Mouse (Mus musculus) lung, embryonic 14.5 days (tissue): ENCODE data around the gene Gm28372. TPM values are rescaled to one million over a fixed set of nuclear protein-coding genes. Genes with fewer than 3 reads are reported as not detected.
A peak's percentile ranks its signal among the peaks of the same experiment; 100 is the strongest.

ENCODE experiments used
- ATAC-seq: fragments of 200-750 bp; cut with Nextera tagmentation; 2 replicates; pipeline ENCODE4 v1.8.0; 2017; ENCODE audit warnings: mild to moderate bottlenecking, moderate TSS enrichment, moderate library complexity; ENCODE audit not compliant: insufficient read depth
- DNase-seq: peaks from one replicate; pipeline ENCODE4 v3.0.0-alpha.2; 2015
- H3K27ac ChIP-seq: fragments of 300-500 bp; sonication (generic); 2 replicates; pipeline ENCODE4 v1.5.1; 2014; ENCODE audit warnings: low read depth, mild to moderate bottlenecking, moderate library complexity
- H3K27me3 ChIP-seq: fragments of 300-500 bp; sonication (generic); 2 replicates; pipeline ENCODE4 v1.6.1; 2014; ENCODE audit warnings: low read length, control low read depth; ENCODE audit not compliant: insufficient read depth
- H3K36me3 ChIP-seq: fragments of 300-500 bp; sonication (generic); 2 replicates; pipeline ENCODE4 v1.6.1; 2014; ENCODE audit warnings: control low read depth; ENCODE audit not compliant: insufficient read depth
- H3K4me1 ChIP-seq: fragments of 300-500 bp; sonication (generic); 2 replicates; pipeline ENCODE4 v1.6.1; 2014; ENCODE audit warnings: antibody characterized with exemption, control low read depth; ENCODE audit not compliant: insufficient read depth
- H3K4me2 ChIP-seq: fragments of 300-500 bp; sonication (generic); 2 replicates; pipeline ENCODE4 v1.6.1; 2014; ENCODE audit warnings: mild to moderate bottlenecking
- H3K4me3 ChIP-seq: fragments of 300-500 bp; sonication (generic); 2 replicates; pipeline ENCODE4 v1.5.1; 2014; ENCODE audit warnings: low read depth, low read length
- H3K9ac ChIP-seq: fragments of 300-500 bp; sonication (generic); 2 replicates; pipeline ENCODE4 v1.6.1; 2014
- H3K9me3 ChIP-seq: fragments of 300-500 bp; sonication (generic); 2 replicates; pipeline ENCODE4 v1.6.1; 2016; ENCODE audit warnings: low read depth, low read length, control low read depth
- CTCF ChIP-seq: IDR thresholded peaks from 2 replicates; pipeline ENCODE4 v1.5.1; 2016; ENCODE audit warnings: antibody characterized with exemption, low read depth
- WGBS: fragments of 180-500 bp; shearing (Covaris S2); extraction: QIAGEN DNeasy Blood & Tissue Kit; methylation state at CpG from one replicate; pipeline ENCODE4 v1.1.7; 2014; 5-methylcytosine and 5-hydroxymethylcytosine counted together
- polyA plus RNA-seq: library from polyadenylated mRNA; unstranded; fragments of >200 nt; fragmentation: Nextera tagmentation; extraction: Ambion mirVana; gene quantifications from 2 replicates; pipeline ENCODE4 v1.2.1, GENCODE M21; 2014

Gm28372 gene
- polyA plus RNA-seq, 1 experiment from 2014 or later, result not detected

GRCm38 (mm10) chr2:130451086-130451726 lies 46.2 kb downstream of the Gm28372 start:
- no peak for TF ChIP-seq CTCF
- no peaks in the 10 kb centered on the region for H3K9me3 ChIP-seq
- no peaks in the 10 kb centered on the region for H3K27me3 ChIP-seq
- ATAC-seq (no peak), DNase-seq (no peak)
- 59% methylated on average over 14 of the region's 14 CpGs for WGBS
- peaks cover 4% of the 10 kb centered on the region; the same call in 1 of the 2 replicates for H3K4me1 ChIP-seq
- peak overlapping the region; percentile 77 for H3K9ac ChIP-seq
- H3K27ac ChIP-seq, result no peak overlapping the region
- no peaks in the 10 kb centered on the region for H3K36me3 ChIP-seq
- H3K4me2 ChIP-seq, result peak overlapping the region; percentile 79
- H3K4me3 ChIP-seq, result peak overlapping the region; percentile 82

- Histone ChIP-seq H3K4me3 (no peak overlapping the region), H3K36me3 (no peaks in the 10 kb centered on the region), H3K27me3 (no peaks in the 10 kb centered on the region), H3K9me3 (no peaks in the 10 kb centered on the region), H3K4me2 (peak overlapping the region; percentile 79), H3K27ac (no peak overlapping the region), H3K9ac (no peak overlapping the region), H3K4me1 (peaks cover 4% of the 10 kb centered on the region; the same call in 1 of the 2 replicates)
- TF ChIP-seq CTCF, result no peak
- ATAC-seq (no peak), DNase-seq (no peak)
- WGBS, result 62% methylated on average over 3 of the region's 3 CpGs
These were observed 46.7 kb downstream of the Gm28372 start for GRCm38 (mm10) chr2:130451727-130452090.

GRCm38 (mm10) chr2:130452266-130452665 lies 47.2 kb downstream of the Gm28372 start:
- Histone ChIP-seq H3K27me3 (no peaks in the 10 kb centered on the region), H3K27ac (no peak overlapping the region), H3K4me2 (no peak overlapping the region), H3K4me3 (no peak overlapping the region), H3K36me3 (no peaks in the 10 kb centered on the region), H3K9ac (no peak overlapping the region), H3K4me1 (peaks cover 4% of the 10 kb centered on the region; the same call in 1 of the 2 replicates), H3K9me3 (no peaks in the 10 kb centered on the region)
- DNase-seq (no peak), ATAC-seq (no peak)
- no peak for TF ChIP-seq CTCF
- WGBS, result 59% methylated on average over 2 of the region's 2 CpGs

DNA sequence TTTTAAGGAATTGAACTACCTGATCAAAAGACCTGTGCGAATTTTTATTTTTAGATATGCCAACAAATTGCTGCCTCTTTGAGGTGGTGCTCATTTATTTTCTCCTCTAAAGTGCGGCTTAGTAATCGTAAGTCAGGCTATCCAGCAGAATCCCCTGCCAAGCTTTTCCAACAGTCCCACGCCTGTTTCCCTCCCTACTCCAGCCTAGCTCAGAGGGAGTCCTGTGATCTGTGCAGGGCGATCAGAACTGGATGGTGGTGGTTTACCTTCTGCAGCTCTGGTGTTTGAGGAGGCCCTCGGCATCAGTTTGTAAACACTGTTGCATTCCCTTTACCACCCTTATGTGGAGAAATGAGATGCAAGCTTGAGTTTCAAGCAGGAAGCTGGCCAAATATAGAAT lies 48.4 kb downstream of the Gm28372 start:
- Histone ChIP-seq H3K4me2 (0 out of 2 replicates have a peak overlapping the region, but pooled peaks have one; percentile 7), H3K4me1 (peaks cover 4% of the 10 kb centered on the region; the same call in 1 of the 2 replicates), H3K9me3 (no peaks in the 10 kb centered on the region), H3K36me3 (no peaks in the 10 kb centered on the region), H3K4me3 (no peak overlapping the region), H3K27me3 (no peaks in the 10 kb centered on the region), H3K9ac (no peak overlapping the region), H3K27ac (no peak overlapping the region)
- ATAC-seq, result no peak
- DNase-seq, result no peak
- no peak for TF ChIP-seq CTCF
- WGBS, result 55% methylated on average over 6 of the region's 6 CpGs

- DNase-seq, result no peak
- H3K4me3 ChIP-seq, result no peak overlapping the region
- TF ChIP-seq CTCF, result no peak
- ATAC-seq, result no peak
- no peak overlapping the region for H3K4me2 ChIP-seq
- no peaks in the 10 kb centered on the region; the same call in 1 of the 2 replicates for H3K4me1 ChIP-seq
- H3K27me3 ChIP-seq, result no peaks in the 10 kb centered on the region
- H3K27ac ChIP-seq, result no peak overlapping the region
- no peaks in the 10 kb centered on the region for H3K36me3 ChIP-seq
- no peak overlapping the region for H3K9ac ChIP-seq
- WGBS, result 61% methylated on average over 6 of the region's 6 CpGs
- H3K9me3 ChIP-seq, result no peaks in the 10 kb centered on the region
These were observed 49.8 kb downstream of the Gm28372 start for GRCm38 (mm10) chr2:130454748-130455370.

Other genes with a start within 250 kb of the Gm28372 start
- gene Snrpb, start 225.8 kb upstream of the Gm28372 start, polyA plus RNA-seq, result 691 and 703 TPM in 2 replicates
- not detected in 2 replicates for gene Tmc2, start 210.0 kb upstream of the Gm28372 start, polyA plus RNA-seq
- 303 and 318 TPM in 2 replicates for gene Nop56, start 130.8 kb upstream of the Gm28372 start, polyA plus RNA-seq
- 136 and 151 TPM in 2 replicates for gene Idh3b, start 120.7 kb upstream of the Gm28372 start, polyA plus RNA-seq
- 1.9 and 2.3 TPM in 2 replicates for gene Ebf4, start 110.1 kb upstream of the Gm28372 start, polyA plus RNA-seq
- gene Cpxm1, start 7.7 kb upstream of the Gm28372 start, polyA plus RNA-seq, result 49.1 and 59.0 TPM in 2 replicates
- gene 1700020A23Rik, start within 50 bp of the Gm28372 start, polyA plus RNA-seq, result not detected in 2 replicates
- gene Tmem239, start 1.2 kb downstream of the Gm28372 start, polyA plus RNA-seq, result not detected in 2 replicates
- 63.3 and 66.0 TPM in 2 replicates for gene Vps16, start 19.1 kb downstream of the Gm28372 start, polyA plus RNA-seq
- 10.8 and 13.5 TPM in 2 replicates for gene Pced1a, start 19.5 kb downstream of the Gm28372 start, polyA plus RNA-seq
- gene Ptpra, start 45.0 kb downstream of the Gm28372 start, polyA plus RNA-seq, result 91.5 and 99.3 TPM in 2 replicates
- gene Mrps26, start 158.5 kb downstream of the Gm28372 start, polyA plus RNA-seq, result 88.6 and 93.1 TPM in 2 replicates
- not detected in 2 replicates for gene Oxt, start 170.9 kb downstream of the Gm28372 start, polyA plus RNA-seq
- gene Avp, start 177.3 kb downstream of the Gm28372 start, polyA plus RNA-seq, result not detected in 2 replicates
- 18.3 and 18.6 TPM in 2 replicates for gene Fastkd5, start 224.8 kb downstream of the Gm28372 start, polyA plus RNA-seq
- 12.4 and 12.6 TPM in 2 replicates for gene Ubox5, start 224.8 kb downstream of the Gm28372 start, polyA plus RNA-seq
- gene Lzts3, start 237.6 kb downstream of the Gm28372 start, polyA plus RNA-seq, result 1.0 TPM in 2 replicates